7 mouse cellular contexts compared by ENCODE assay signal in the genomic region with DNA sequence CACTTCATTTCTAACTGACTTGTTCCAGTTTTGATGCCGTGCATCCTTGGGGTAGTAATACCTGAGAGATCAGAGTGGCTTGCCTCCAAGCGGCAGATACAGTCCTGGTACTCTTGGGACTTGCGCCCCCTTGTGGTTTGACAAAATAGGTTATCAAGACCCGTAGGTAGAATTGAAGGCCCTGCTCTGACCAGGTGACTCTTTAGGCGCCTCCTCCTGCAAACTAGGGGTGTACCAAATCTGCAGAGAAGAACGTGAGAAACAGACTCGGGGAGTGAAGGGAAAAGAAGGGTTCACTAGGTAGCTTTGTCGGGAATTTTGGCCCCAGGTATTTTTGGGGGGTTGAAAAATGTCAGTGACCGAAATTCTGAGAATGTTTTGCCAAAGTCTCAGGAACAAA. TPM values are rescaled to one million over a fixed set of nuclear protein-coding genes. Genes with fewer than 3 reads are reported as not detected.
A peak's percentile ranks its signal among the peaks of the same experiment; 100 is the strongest.
DNase-seq lines count a peak whose midpoint lies in the region; ATAC-seq lines count a peak whose summit lies in the region.

No protein-coding gene starts in this region.

- 0 out of 2 replicates have a peak overlapping the region, but pooled peaks have one; percentile 3 for H3K4me3 ChIP-seq in intestine, embryonic 15.5 days (replicated peaks)
- H3K4me3 ChIP-seq in midbrain, embryonic 10.5 days, result peak overlapping the region; percentile 40

- H3K4me1 ChIP-seq in intestine, embryonic 15.5 days (replicated peaks), result peaks cover 16% of the 10 kb centered on the region; the same call in 1 of the 2 replicates
- H3K4me1 ChIP-seq in midbrain, embryonic 10.5 days, result peaks cover 21% of the 10 kb centered on the region

- DNase-seq in adrenal gland, adult 8-10 months, result peak; percentile 71
- DNase-seq in embryo, embryonic 11.5 days (ENCODE audit: low read depth, low spot score), result peak; percentile 78
- peak; percentile 38 to 69 for DNase-seq in gastrocnemius, postnatal 36 days
- DNase-seq in left cerebral cortex, postnatal 36 days (ENCODE audit: low spot score in 2 of 2), result peak; percentile 58 to 71
- peak; percentile 71 for DNase-seq in midbrain, embryonic 10.5 days (ENCODE audit: low spot score)
- DNase-seq in right cerebral cortex, postnatal 36 days (ENCODE audit: low spot score in 2 of 2), result peak; percentile 56 to 65

- H3K4me2 ChIP-seq in intestine, embryonic 15.5 days (replicated peaks), result peak overlapping the region; percentile 49

- H3K9ac ChIP-seq in intestine, embryonic 15.5 days, result no peak overlapping the region

- no peaks in the 10 kb centered on the region for H3K36me3 ChIP-seq in intestine, embryonic 15.5 days
- no peaks in the 10 kb centered on the region for H3K36me3 ChIP-seq in midbrain, embryonic 10.5 days

- H3K9me3 ChIP-seq in intestine, embryonic 15.5 days, result no peaks in the 10 kb centered on the region
- no peaks in the 10 kb centered on the region for H3K9me3 ChIP-seq in midbrain, embryonic 10.5 days (replicated peaks)

- no peaks in the 10 kb centered on the region for H3K27me3 ChIP-seq in intestine, embryonic 15.5 days (replicated peaks)
- H3K27me3 ChIP-seq in midbrain, embryonic 10.5 days (ENCODE audit: low read depth, poor library complexity, severe bottlenecking), result no peaks in the 10 kb centered on the region; the same call in none of the 2 replicates

- intact Hi-C loops in gastrocnemius, postnatal 36 days (cut with DNase I), result loop anchor here (2.0 to 5.0 kb wide), 2 partner anchors 141 to 590 kb away; no protein-coding TSS in a partner anchor
- intact Hi-C loops in left cerebral cortex, postnatal 36 days (cut with DNase I), result loop anchor here (2.0 to 5.0 kb wide), 2 partner anchors 141 to 545 kb away; no protein-coding TSS in a partner anchor

- ATAC-seq in intestine, embryonic 15.5 days, result peak; percentile 80

- peak overlapping the region; percentile 63; the same call in 1 of the 2 replicates for H3K27ac ChIP-seq in intestine, embryonic 15.5 days
- H3K27ac ChIP-seq in midbrain, embryonic 10.5 days (replicated peaks), result peak overlapping the region; percentile 76

- 2% methylated on average over 9 of the region's 9 CpGs for WGBS in intestine, embryonic 15.5 days
- WGBS in midbrain, embryonic 10.5 days, result 6% methylated on average over 9 of the region's 9 CpGs

RNA-seq across cellular contexts. Expression of a gene that starts 7.9 kb away (rescaled TPM):
- 100 to 1,000 TPM; 209 to 255 (median 219) TPM for total RNA-seq in adrenal gland, adult 8-10 months (2022)
- under 1 TPM; 0.22 to 0.61 TPM for total RNA-seq in gastrocnemius, postnatal 36 days (2021)
- 30.2 and 33.3 TPM in 2 replicates for polyA plus RNA-seq in intestine, embryonic 15.5 days (2015; fragmentation: Nextera tagmentation; extraction: Ambion mirVana)
- not detected for total RNA-seq in left cerebral cortex, postnatal 36 days (2021)
- 0.31 and 0.34 TPM in 2 replicates for polyA plus RNA-seq in midbrain, embryonic 10.5 days (2016; fragmentation: Nextera tagmentation; extraction: Ambion mirVana)

Comparison
In these comparisons a context has a peak if more than half of its experiments do, and no peak if none do; other contexts are left out.
1. Peak in every context shown above with its lines: DNase-seq, ATAC-seq, H3K4me3 ChIP-seq and H3K27ac ChIP-seq.
2. RNA of a gene that starts 7.9 kb away (total RNA-seq): 209 to 255 TPM in adrenal gland, adult 8-10 months; 0.22 to 0.61 TPM in gastrocnemius, postnatal 36 days and not detected in left cerebral cortex, postnatal 36 days; every median in the first group is over 100 times any median in the second.